Mouse (Mus musculus) kidney, embryonic 16.5 days (tissue): ENCODE measurements around the gene Hoxd11. TPM values are rescaled to one million over a fixed set of nuclear protein-coding genes. Genes with fewer than 3 reads are reported as not detected.

Source experiments
- ATAC-seq: fragments of 200-750 bp; cut with Nextera tagmentation; 2 replicates; pipeline ENCODE4 v1.8.0; 2017; ENCODE audit warnings: moderate TSS enrichment; ENCODE audit not compliant: low FRiP score, low TSS enrichment
- H3K27ac ChIP-seq: fragments of 300-500 bp; sonication (generic); 2 replicates; pipeline ENCODE4 v1.5.1; 2014; ENCODE audit warnings: low read length
- H3K27me3 ChIP-seq: fragments of 300-500 bp; sonication (generic); 2 replicates; pipeline ENCODE4 v1.6.1; 2014; ENCODE audit warnings: low read length, control low read depth, mixed read lengths; ENCODE audit not compliant: insufficient read depth
- H3K36me3 ChIP-seq: fragments of 300-500 bp; sonication (generic); 2 replicates; pipeline ENCODE4 v1.6.1; 2014; ENCODE audit warnings: low read length, control low read depth, mixed read lengths; ENCODE audit not compliant: insufficient read depth
- H3K4me1 ChIP-seq: fragments of 300-500 bp; sonication (generic); 2 replicates; pipeline ENCODE4 v1.6.1; 2014; ENCODE audit warnings: low read length, control low read depth, mixed read lengths; ENCODE audit not compliant: insufficient read depth
- H3K4me2 ChIP-seq: fragments of 300-500 bp; sonication (generic); replicated peaks from 2 replicates; pipeline ENCODE4 v1.6.1; 2014; ENCODE audit warnings: low read depth, low read length
- H3K4me3 ChIP-seq: fragments of 300-500 bp; sonication (generic); 2 replicates; pipeline ENCODE4 v1.5.1; 2014; ENCODE audit warnings: mild to moderate bottlenecking, low read length
- H3K9ac ChIP-seq: fragments of 300-500 bp; sonication (generic); replicated peaks from 2 replicates; pipeline ENCODE4 v1.6.1; 2014; ENCODE audit warnings: low read length
- H3K9me3 ChIP-seq: fragments of 300-500 bp; sonication (generic); 2 replicates; pipeline ENCODE4 v1.6.1; 2016; ENCODE audit warnings: low read length, control low read depth
- WGBS: fragments of 180-500 bp; shearing (Covaris S2); extraction: QIAGEN DNeasy Blood & Tissue Kit; methylation state at CpG from one replicate; pipeline ENCODE4 v1.1.7; 2014; 5-methylcytosine and 5-hydroxymethylcytosine counted together
- polyA plus RNA-seq: library from polyadenylated mRNA; unstranded; fragments of >200 nt; fragmentation: Nextera tagmentation; extraction: Ambion mirVana; gene quantifications from 2 replicates; pipeline ENCODE4 v1.2.1, GENCODE M21; 2015

Hoxd11 gene
- polyA plus RNA-seq, 1 experiment from 2014 or later = 13.9 TPM

DNA sequence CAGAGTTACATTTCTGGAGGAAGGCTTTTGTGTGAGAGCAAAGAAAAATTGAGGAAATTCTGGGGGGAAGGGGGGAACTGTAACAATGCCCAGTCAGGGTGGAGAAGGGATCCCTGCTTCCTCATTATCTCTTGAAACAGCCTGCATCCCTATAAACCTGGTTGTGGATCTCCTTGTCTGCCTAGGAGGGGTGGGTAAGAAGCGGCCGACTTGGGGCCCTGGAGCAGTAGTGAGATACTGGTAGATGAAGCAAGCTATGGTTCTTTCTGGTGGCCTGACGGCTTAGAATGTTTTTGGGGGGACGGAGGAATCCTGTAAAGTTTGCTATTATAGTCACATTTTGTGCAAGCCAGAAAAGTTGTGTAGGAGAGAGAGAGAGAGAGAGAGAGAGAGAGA lies 14.1 kb downstream of the Hoxd11 start:
- Histone ChIP-seq H3K4me2 (peak overlapping the region; percentile 80), H3K4me3 (peak overlapping the region; percentile 82), H3K9ac (peak overlapping the region; percentile 92), H3K27ac (peak overlapping the region; percentile 98), H3K9me3 (no peaks in the 10 kb centered on the region), H3K4me1 (peaks cover 39% of the 10 kb centered on the region), H3K36me3 (no peaks in the 10 kb centered on the region; the same call in 1 of the 2 replicates), H3K27me3 (no peaks in the 10 kb centered on the region)
- ATAC-seq = no peak
- WGBS = 28% methylated on average over 4 of the region's 4 CpGs

DNA sequence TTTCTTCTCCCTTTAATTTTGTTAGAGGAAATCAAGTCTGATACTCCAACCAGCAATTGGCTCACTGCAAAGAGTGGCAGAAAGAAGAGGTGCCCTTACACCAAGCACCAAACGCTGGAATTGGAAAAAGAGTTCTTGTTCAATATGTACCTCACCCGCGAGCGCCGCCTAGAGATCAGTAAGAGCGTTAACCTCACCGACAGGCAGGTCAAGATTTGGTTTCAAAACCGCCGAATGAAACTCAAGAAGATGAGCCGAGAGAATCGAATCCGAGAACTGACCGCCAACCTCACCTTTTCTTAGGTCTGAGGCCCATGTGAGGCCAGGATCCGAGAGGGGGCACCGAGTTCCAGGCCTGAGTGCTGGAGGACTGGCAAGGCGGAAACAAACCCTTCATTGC lies 14.7 kb downstream of the Hoxd11 start:
- WGBS = 5% methylated on average over 16 of the region's 16 CpGs
- H3K4me1 ChIP-seq = peaks cover 39% of the 10 kb centered on the region
- no peaks in the 10 kb centered on the region; the same call in 1 of the 2 replicates for H3K36me3 ChIP-seq
- H3K4me2 ChIP-seq = peak overlapping the region; percentile 80
- H3K27ac ChIP-seq = peak overlapping the region; percentile 98
- no peaks in the 10 kb centered on the region for H3K9me3 ChIP-seq
- ATAC-seq = no peak
- H3K4me3 ChIP-seq = peak overlapping the region; percentile 82
- no peaks in the 10 kb centered on the region for H3K27me3 ChIP-seq
- peak overlapping the region; percentile 92 for H3K9ac ChIP-seq

DNA sequence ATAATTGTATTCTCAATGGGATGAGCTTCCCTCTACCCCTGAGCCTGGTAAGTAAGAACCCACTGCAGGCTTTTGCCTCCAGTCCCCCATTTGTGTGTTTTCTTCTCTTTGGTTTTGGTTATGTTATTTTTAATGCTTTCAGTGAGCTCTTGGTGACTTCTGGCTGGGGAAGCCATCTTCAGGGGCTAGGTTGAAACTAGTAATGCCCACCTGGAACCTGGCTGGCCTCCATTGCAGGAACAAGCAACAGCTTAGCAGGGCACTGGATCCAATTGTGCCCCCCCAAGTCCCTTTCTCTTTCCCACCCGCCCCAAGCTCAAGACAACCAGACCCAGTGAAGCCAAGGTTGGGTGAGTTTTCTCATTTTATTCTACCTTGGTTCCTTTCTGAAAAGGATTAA lies 16.0 kb downstream of the Hoxd11 start:
- H3K9ac ChIP-seq = peak overlapping the region; percentile 99
- H3K9me3 ChIP-seq = no peaks in the 10 kb centered on the region
- no peak for ATAC-seq
- H3K27ac ChIP-seq = peak overlapping the region; percentile 99; the same call in 1 of the 2 replicates
- H3K27me3 ChIP-seq = no peaks in the 10 kb centered on the region
- WGBS = 41% methylated on average over 1 of the region's 1 CpGs
- H3K4me3 ChIP-seq = peak overlapping the region; percentile 82
- H3K36me3 ChIP-seq = no peaks in the 10 kb centered on the region; the same call in 1 of the 2 replicates
- H3K4me2 ChIP-seq = peak overlapping the region; percentile 80
- peaks cover 46% of the 10 kb centered on the region for H3K4me1 ChIP-seq

DNA sequence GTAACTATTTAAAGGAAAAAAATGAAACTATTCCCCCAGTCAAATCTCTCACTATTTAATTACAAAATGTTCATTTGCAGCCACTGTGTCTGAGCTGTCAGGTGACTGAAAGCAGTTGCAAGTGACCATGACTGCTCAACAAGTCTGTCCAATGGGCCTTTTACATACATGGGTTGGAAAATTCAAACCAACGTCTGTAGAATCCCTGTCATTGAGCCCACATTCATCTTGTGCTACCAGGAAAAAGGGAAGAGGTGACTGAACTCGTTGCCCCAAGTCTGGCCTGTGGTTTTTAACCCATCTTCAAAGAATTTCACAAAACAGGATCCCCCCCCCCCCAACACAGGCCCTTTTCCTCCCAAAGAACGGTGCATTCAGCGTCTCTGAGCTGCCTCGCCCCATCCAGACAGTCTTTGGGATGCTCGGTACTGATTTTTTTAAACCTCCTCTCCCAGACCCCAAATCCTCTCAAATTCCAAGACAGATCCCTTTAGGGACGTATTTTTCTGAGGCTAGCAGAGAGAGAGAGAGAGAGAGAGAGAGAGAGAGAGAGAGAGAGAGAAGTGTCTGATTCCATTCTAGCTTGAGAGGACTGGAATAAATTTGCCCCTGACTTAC lies 16.6 kb downstream of the Hoxd11 start:
- no peak for ATAC-seq
- H3K27ac ChIP-seq = peak overlapping the region; percentile 99
- 27% methylated on average over 7 of the region's 7 CpGs for WGBS
- H3K4me2 ChIP-seq = peak overlapping the region; percentile 80
- no peaks in the 10 kb centered on the region for H3K27me3 ChIP-seq
- H3K9ac ChIP-seq = peak overlapping the region; percentile 99
- H3K36me3 ChIP-seq = no peaks in the 10 kb centered on the region; the same call in 1 of the 2 replicates
- peak overlapping the region; percentile 82 for H3K4me3 ChIP-seq
- H3K9me3 ChIP-seq = no peaks in the 10 kb centered on the region
- peaks cover 50% of the 10 kb centered on the region for H3K4me1 ChIP-seq

DNA sequence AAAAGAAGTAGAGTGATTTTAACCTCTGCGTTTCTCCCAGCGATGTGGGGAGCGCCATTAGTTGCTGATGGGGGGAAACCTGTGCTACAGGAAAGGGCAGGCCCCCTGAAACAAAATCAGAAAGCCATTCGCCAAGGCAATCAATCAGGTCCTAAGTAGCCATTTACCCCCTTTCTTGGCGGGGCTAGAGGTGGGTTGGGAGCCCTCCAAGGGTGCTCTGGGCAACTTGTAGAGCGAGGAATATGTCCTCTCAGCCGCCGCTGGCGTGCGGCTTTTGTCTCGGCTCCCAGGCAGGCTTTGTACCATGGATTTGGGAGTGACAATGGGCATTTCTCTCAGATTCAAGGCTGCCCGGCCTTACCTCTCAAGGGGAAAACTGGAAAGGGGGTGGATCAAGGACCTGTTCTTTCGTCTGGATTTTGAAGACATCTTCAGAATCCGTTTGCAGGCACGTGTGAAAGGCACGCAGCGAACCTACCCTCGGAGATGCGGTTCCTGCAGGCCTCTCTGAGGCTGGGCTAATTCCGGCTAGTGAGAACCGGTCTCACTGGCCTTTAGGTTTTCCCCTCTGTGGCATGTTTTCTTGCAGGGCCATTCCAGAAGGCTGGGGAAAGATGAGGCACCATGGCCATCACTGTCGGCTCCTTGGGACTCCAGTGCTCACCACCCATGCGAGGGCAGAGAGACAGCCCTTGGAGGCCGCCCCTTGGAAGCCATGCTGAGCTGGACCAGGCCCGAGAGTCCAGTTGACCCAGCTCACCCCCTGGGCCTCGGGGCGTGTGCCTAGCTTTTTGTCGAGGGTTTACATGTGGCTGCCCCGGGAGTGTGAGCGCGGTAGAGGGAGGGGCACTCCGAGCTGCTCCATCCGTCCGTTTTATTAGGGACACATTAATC lies 17.3 kb downstream of the Hoxd11 start:
- ATAC-seq = peak; percentile 41
- Histone ChIP-seq H3K36me3 (no peaks in the 10 kb centered on the region; the same call in 1 of the 2 replicates), H3K4me2 (peak overlapping the region; percentile 80), H3K27ac (peak overlapping the region; percentile 99), H3K4me1 (peaks cover 51% of the 10 kb centered on the region), H3K9ac (peak overlapping the region; percentile 99), H3K4me3 (peak overlapping the region; percentile 82), H3K9me3 (no peaks in the 10 kb centered on the region), H3K27me3 (no peaks in the 10 kb centered on the region)
- 10% methylated on average over 34 of the region's 34 CpGs for WGBS

DNA sequence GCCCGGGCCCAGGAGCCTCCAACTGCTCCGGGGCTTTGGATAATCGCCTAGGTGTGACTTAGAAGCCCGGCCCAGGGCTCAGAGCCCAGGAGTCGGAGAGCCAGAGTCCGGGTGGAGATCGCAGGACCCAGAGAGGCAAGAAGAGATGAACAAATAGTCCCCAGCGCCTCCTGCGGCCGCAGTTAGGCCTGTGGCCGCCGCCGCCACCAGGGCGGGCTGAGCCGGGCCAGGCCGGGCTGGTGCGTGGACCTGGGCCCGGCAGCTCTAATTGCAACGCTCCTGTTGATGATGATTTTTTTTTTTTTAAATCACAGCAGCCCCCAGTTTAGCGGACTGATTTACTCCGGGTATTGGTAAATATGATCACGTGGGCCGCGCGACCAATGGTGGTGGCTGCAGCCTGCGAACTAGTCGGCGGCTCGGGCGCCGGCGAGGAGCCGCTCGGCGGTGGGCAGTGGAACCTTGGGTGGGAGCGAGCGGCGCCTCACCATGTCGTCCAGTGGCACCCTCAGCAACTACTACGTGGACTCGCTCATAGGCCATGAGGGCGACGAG lies 18.3 kb downstream of the Hoxd11 start, which contains the start of gene Hoxd9:
Gene Hoxd9, plus strand, starts transcription at position 161 of the 555 bp plus-strand sequence.
- Histone ChIP-seq H3K36me3 (no peaks in the 10 kb centered on the region; the same call in 1 of the 2 replicates), H3K27me3 (no peaks in the 10 kb centered on the region), H3K4me2 (peak within 1 kb of the TSS; percentile 80), H3K4me3 (peak within 1 kb of the TSS; percentile 82), H3K9ac (peak within 1 kb of the TSS; percentile 99), H3K9me3 (no peaks in the 10 kb centered on the region), H3K27ac (peak within 1 kb of the TSS; percentile 99), H3K4me1 (peaks cover 47% of the 10 kb centered on the region)
- peak; percentile 64 for ATAC-seq
- WGBS = under 1% methylated on average over 43 of the region's 43 CpGs

DNA sequence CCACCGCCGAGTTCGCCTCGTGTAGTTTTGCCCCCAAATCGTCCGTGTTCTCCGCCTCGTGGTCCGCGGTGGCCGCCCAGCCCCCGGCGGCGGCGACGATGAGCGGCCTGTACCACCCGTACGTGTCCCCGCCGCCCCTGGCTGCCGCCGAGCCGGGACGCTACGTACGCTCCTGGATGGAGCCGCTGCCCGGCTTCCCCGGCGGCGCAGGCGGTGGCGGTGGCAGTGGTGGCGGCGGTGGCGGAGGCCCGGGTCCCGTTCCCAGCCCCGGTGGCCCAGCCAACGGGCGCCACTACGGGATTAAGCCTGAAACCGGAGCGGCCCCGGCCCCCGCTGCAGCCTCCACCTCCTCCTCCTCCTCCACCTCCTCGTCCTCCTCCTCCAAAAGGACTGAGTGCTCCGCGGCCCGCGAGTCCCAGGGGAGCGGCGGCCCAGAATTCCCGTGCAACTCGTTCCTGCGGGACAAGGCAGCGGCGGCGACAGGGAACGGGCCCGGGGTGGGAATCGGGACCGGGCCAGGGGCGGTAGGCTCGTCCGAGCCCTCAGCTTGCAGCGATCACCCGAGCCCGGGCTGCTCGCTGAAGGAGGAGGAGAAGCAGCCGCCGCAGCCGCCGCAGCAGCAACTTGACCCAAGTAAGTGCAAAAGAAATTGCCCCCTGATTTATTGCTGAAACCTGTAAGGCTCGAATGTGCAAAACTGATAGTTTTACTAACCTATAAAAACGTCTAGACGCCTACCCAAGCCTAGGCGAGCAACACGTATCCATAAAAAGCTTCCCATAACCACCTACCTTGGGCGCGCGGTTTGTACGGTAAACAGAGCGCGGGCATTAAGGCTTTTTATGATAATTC lies 19.1 kb downstream of the Hoxd11 start:
- WGBS = under 1% methylated on average over 63 of the region's 86 CpGs
- peak overlapping the region; percentile 82 for H3K4me3 ChIP-seq
- H3K27me3 ChIP-seq = no peaks in the 10 kb centered on the region
- H3K9ac ChIP-seq = peak overlapping the region; percentile 99
- H3K36me3 ChIP-seq = no peaks in the 10 kb centered on the region
- H3K9me3 ChIP-seq = no peaks in the 10 kb centered on the region
- peak; percentile 18 for ATAC-seq
- peak overlapping the region; percentile 80 for H3K4me2 ChIP-seq
- H3K4me1 ChIP-seq = peaks cover 47% of the 10 kb centered on the region
- peak overlapping the region; percentile 99 for H3K27ac ChIP-seq

DNA sequence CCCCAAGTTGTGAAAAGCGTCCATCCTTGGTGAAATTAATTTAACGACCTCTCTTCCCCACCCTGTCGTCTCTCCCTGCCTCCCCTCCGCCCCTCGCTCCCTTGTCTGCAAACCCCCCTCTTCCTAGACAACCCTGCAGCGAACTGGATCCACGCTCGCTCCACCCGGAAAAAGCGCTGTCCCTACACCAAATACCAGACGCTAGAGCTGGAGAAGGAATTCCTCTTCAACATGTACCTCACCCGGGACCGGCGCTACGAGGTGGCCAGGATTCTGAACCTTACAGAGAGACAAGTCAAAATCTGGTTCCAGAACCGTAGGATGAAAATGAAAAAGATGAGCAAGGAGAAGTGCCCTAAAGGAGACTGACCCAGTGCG lies 19.7 kb downstream of the Hoxd11 start:
- Histone ChIP-seq H3K4me3 (peak overlapping the region; percentile 82), H3K9me3 (no peaks in the 10 kb centered on the region), H3K36me3 (no peaks in the 10 kb centered on the region), H3K4me2 (peak overlapping the region; percentile 80), H3K9ac (peak overlapping the region; percentile 99), H3K4me1 (peaks cover 50% of the 10 kb centered on the region), H3K27me3 (no peaks in the 10 kb centered on the region), H3K27ac (peak overlapping the region; percentile 99)
- no peak for ATAC-seq
- 2% methylated on average over 17 of the region's 17 CpGs for WGBS
